ENCODE assay signal across 11 mouse cellular contexts in the genomic region with DNA sequence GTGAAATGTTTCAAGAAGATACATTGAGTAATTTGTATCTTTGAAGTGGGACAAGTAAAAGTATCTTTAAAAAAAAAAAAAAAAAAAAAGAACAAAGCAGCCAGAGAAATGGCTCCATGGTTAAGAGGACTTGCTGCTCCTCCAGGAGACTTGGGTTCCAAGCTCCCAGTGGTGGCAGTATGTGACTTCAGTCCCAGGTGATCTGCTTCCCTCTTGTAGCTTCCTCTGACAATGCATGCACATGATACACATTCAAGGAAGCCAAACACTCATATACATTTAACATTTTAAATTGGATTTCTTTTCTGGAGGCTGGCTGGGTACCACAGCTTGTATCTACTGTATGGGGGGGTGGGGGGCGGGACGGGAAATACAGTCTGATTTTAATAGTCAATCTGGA. TPM values are rescaled to one million over a fixed set of nuclear protein-coding genes. Genes with fewer than 3 reads are reported as not detected.
DNase-seq lines count a peak whose midpoint lies in the region; ATAC-seq and TF ChIP-seq lines count a peak whose summit lies in the region.
"Had no signal": no experiment of that assay in that cellular context is flagged by ENCODE, and none has a peak within 500 bp of the region (broad histone marks: within the 10 kb centered on the region; RNA-seq: fewer than 3 reads in every experiment).

No protein-coding gene starts in this region.

- no peaks in the 10 kb centered on the region for H3K36me3 ChIP-seq in kidney, embryonic 15.5 days
- H3K36me3 ChIP-seq: limb, embryonic 13.5 days; midbrain, embryonic 15.5 days had no signal

- H3K4me3 ChIP-seq in kidney, embryonic 15.5 days (replicated peaks): no peak overlapping the region
- H3K4me3 ChIP-seq in embryonic fibroblast, embryonic 13.5 days (ENCODE audit: insufficient read depth, low read length): no peak overlapping the region

- DNase-seq in embryo, embryonic 10 days (ENCODE audit: low spot score): peak; percentile 27
- DNase-seq in embryo, embryonic 11 days: no peak
- DNase-seq in kidney, postnatal 10 days: no peak
- peak; percentile 34 for DNase-seq in 3134 (ENCODE audit: extremely low read depth, insufficient read length, low spot score)
- DNase-seq in adrenal gland, postnatal 10 days: no peak

- no peak for TF ChIP-seq CTCF in embryonic fibroblast, embryonic 13.5 days (IDR thresholded peaks at IDR 0.05; ENCODE audit: borderline replicate concordance, insufficient read depth, low read length)

- H3K9ac ChIP-seq in kidney, embryonic 15.5 days: no peak overlapping the region
- H3K9ac ChIP-seq: midbrain, embryonic 15.5 days had no signal

- WGBS in kidney, embryonic 15.5 days: 70% methylated on average over 2 of the region's 2 CpGs

- peaks cover 34% of the 10 kb centered on the region for H3K4me1 ChIP-seq in kidney, embryonic 15.5 days
- H3K4me1 ChIP-seq in embryonic fibroblast, embryonic 13.5 days (ENCODE audit: control insufficient read depth, insufficient read depth, low read length): peaks cover 7% of the 10 kb centered on the region

- TF ChIP-seq POLR2A in embryonic fibroblast, embryonic 13.5 days (IDR thresholded peaks at IDR 0.05; ENCODE audit: low read depth, low read length): no peak

- peak overlapping the region; percentile 45; the same call in 1 of the 2 replicates for H3K27ac ChIP-seq in kidney, embryonic 15.5 days
- peak overlapping the region; percentile 81 for H3K27ac ChIP-seq in embryonic fibroblast, embryonic 13.5 days (ENCODE audit: insufficient read depth, low read length)
- H3K27ac ChIP-seq: midbrain, embryonic 15.5 days had no signal

- ATAC-seq in kidney, embryonic 15.5 days (replicated peaks; ENCODE audit: low FRiP score): no peak
- ATAC-seq in CD4-positive, CD25-positive, alpha-beta regulatory T cell, adult 4 months: no peak

- H3K9me3 ChIP-seq in kidney, embryonic 15.5 days (replicated peaks): no peaks in the 10 kb centered on the region
- H3K9me3 ChIP-seq: limb, embryonic 13.5 days; midbrain, embryonic 15.5 days had no signal

- peak overlapping the region; percentile 5; the same call in 1 of the 2 replicates for H3K4me2 ChIP-seq in kidney, embryonic 15.5 days

- H3K27me3 ChIP-seq in kidney, embryonic 15.5 days: peaks cover 10% of the 10 kb centered on the region; the same call in 1 of the 2 replicates
- H3K27me3 ChIP-seq: limb, embryonic 13.5 days; Patski had no signal

RNA-seq across cellular contexts. Expression of a gene that starts 1.6 kb away (rescaled TPM):
- polyA plus RNA-seq in kidney, embryonic 15.5 days (2015; fragmentation: Nextera tagmentation; extraction: Ambion mirVana): 17.1 and 17.6 TPM in 2 replicates
- 18.6 and 21.2 TPM in 2 replicates for polyA plus RNA-seq in embryonic fibroblast, embryonic 13.5 days (2011; ENCODE audit: insufficient read length, low read depth, missing spikeins)
- total RNA-seq in adrenal gland, postnatal 10 days (2021): 10 to 100 TPM; 19.0 to 19.6 TPM
- polyA plus RNA-seq in CD4-positive, CD25-positive, alpha-beta regulatory T cell, adult 4 months (2017; shearing (Covaris generic)): 1 to 10 TPM; 7.8 to 8.7 TPM

RNA-seq across cellular contexts. Expression of a gene that starts 7.0 kb away (rescaled TPM):
- 26.1 and 27.1 TPM in 2 replicates for polyA plus RNA-seq in kidney, embryonic 15.5 days (2015; fragmentation: Nextera tagmentation; extraction: Ambion mirVana)
- 25.6 and 26.5 TPM in 2 replicates for polyA plus RNA-seq in embryonic fibroblast, embryonic 13.5 days (2011; ENCODE audit: insufficient read length, low read depth, missing spikeins)
- 10 to 100 TPM; 20.4 to 24.7 TPM for total RNA-seq in adrenal gland, postnatal 10 days (2021)
- polyA plus RNA-seq in CD4-positive, CD25-positive, alpha-beta regulatory T cell, adult 4 months (2017; shearing (Covaris generic)): 1 to 10 TPM; 2.8 to 4.0 TPM

RNA-seq across cellular contexts. Expression of a gene that starts 25.5 kb away (rescaled TPM):
- 3.9 and 4.7 TPM in 2 replicates for polyA plus RNA-seq in kidney, embryonic 15.5 days (2015; fragmentation: Nextera tagmentation; extraction: Ambion mirVana)
- polyA plus RNA-seq in embryonic fibroblast, embryonic 13.5 days (2011; ENCODE audit: insufficient read length, low read depth, missing spikeins): 12.8 and 14.1 TPM in 2 replicates
- 1 to 10 TPM; 7.7 to 9.4 TPM for total RNA-seq in adrenal gland, postnatal 10 days (2021)
- polyA plus RNA-seq in CD4-positive, CD25-positive, alpha-beta regulatory T cell, adult 4 months (2017; shearing (Covaris generic)): 10 to 100 TPM; 48.4 to 49.7 TPM

Comparison
In these comparisons a context has a peak if more than half of its experiments do, and no peak if none do; other contexts are left out.
1. DNase-seq: peak in embryo, embryonic 10 days (single experiment) and 3134 (single experiment); none in embryo, embryonic 11 days (single experiment), kidney, postnatal 10 days (single experiment) and adrenal gland, postnatal 10 days (single experiment).